Mouse (Mus musculus): ENCODE measurements around the gene Ube2r2. TPM values are rescaled to one million over a fixed set of nuclear protein-coding genes. Genes with fewer than 3 reads are reported as not detected.

Ube2r2 gene
- polyA plus RNA-seq, 1 experiment from 2014 or later = 115 TPM

- H3K27me3 ChIP-seq = no peaks in the 10 kb centered on the region
- ATAC-seq (no peak), DNase-seq (ENCODE audit: low read depth, low spot score) (no peak)
- POLR2A ChIA-PET = no interaction called here
- CTCF ChIA-PET = interaction anchor here (2.5 kb wide), 1 partner anchor 68 kb away, joined by 23 read pairs; no protein-coding TSS in a partner anchor
- no peak for TF ChIP-seq CTCF (IDR thresholded peaks at IDR 0.05)
- in situ Hi-C loops (cut with MboI; ENCODE audit: low pct_unique_long_range_greater_than_20kb) = no loop called here
Measured at GRCm38 (mm10) chr4:41118706-41119292, 16.7 kb upstream of the Ube2r2 start.

- ATAC-seq = peak; percentile 97
- CTCF ChIA-PET = interaction anchor here (1.1 to 1.8 kb wide), 3 partner anchors 21 to 99 kb away, joined by 3 to 5 read pairs (median 3); no protein-coding TSS in a partner anchor
- H3K27me3 ChIP-seq = no peaks in the 10 kb centered on the region
- no peak for TF ChIP-seq CTCF (IDR thresholded peaks at IDR 0.05)
- peak; percentile 96 for DNase-seq (ENCODE audit: low read depth, low spot score)
- in situ Hi-C loops (cut with MboI; ENCODE audit: low pct_unique_long_range_greater_than_20kb) = loop anchor here (5.0 kb wide), 2 partner anchors 72 to 352 kb away; no protein-coding TSS in a partner anchor
- POLR2A ChIA-PET = interaction anchor here (1.3 kb wide), 1 partner anchor 41 kb away, joined by 3 read pairs; no protein-coding TSS in a partner anchor
Measured at GRCm38 (mm10) chr4:41124180-41124951, 11.2 kb upstream of the Ube2r2 start, which contains the start of gene Nol6. Nol6 (minus strand) TSS chr4:41124455.

GRCm38 (mm10) chr4:41129406-41129805 is 6.1 kb upstream of the Ube2r2 start:
- CTCF ChIA-PET = interaction anchor here (0.8 to 4.8 kb wide), 9 partner anchors 15 to 95 kb away, joined by 3 to 32 read pairs (median 4); no protein-coding TSS in a partner anchor
- ATAC-seq = no peak
- H3K27me3 ChIP-seq = no peaks in the 10 kb centered on the region
- POLR2A ChIA-PET = no interaction called here
- DNase-seq (ENCODE audit: low read depth, low spot score) = no peak
- in situ Hi-C loops (cut with MboI; ENCODE audit: low pct_unique_long_range_greater_than_20kb) = loop anchor here (5.0 to 25.0 kb wide), 2 partner anchors 83 to 583 kb away; partner anchors contain the start of genes Dctn3 and Rpp25l
- TF ChIP-seq CTCF (IDR thresholded peaks at IDR 0.05) = peak; percentile 77

- ATAC-seq (no peak), DNase-seq (ENCODE audit: low read depth, low spot score) (no peak)
- ChIA-PET CTCF (interaction anchor here (0.8 to 4.8 kb wide), 9 partner anchors 15 to 95 kb away, joined by 3 to 32 read pairs (median 4); no protein-coding TSS in a partner anchor), POLR2A (no interaction called here)
- H3K27me3 ChIP-seq = no peaks in the 10 kb centered on the region
- no peak for TF ChIP-seq CTCF (IDR thresholded peaks at IDR 0.05)
- in situ Hi-C loops (cut with MboI; ENCODE audit: low pct_unique_long_range_greater_than_20kb) = loop anchor here (5.0 to 25.0 kb wide), 4 partner anchors 37 to 582 kb away; partner anchors contain the start of genes Dctn3 and Rpp25l
Measured at GRCm38 (mm10) chr4:41129836-41130235, 5.7 kb upstream of the Ube2r2 start.

GRCm38 (mm10) chr4:41132471-41132870 is 3.1 kb upstream of the Ube2r2 start:
- DNase-seq (ENCODE audit: low read depth, low spot score) (no peak), ATAC-seq (no peak)
- H3K27me3 ChIP-seq = no peaks in the 10 kb centered on the region
- POLR2A ChIA-PET = no interaction called here
- in situ Hi-C loops (cut with MboI; ENCODE audit: low pct_unique_long_range_greater_than_20kb) = loop anchor here (5.0 to 25.0 kb wide), 3 partner anchors 35 to 580 kb away; partner anchors contain the start of genes Dctn3 and Rpp25l
- CTCF ChIA-PET = interaction anchor here (4.8 kb wide), 1 partner anchor 33 kb away, joined by 32 read pairs; no protein-coding TSS in a partner anchor
- TF ChIP-seq CTCF (IDR thresholded peaks at IDR 0.05) = no peak

- no peaks in the 10 kb centered on the region for H3K27me3 ChIP-seq
- in situ Hi-C loops (cut with MboI; ENCODE audit: low pct_unique_long_range_greater_than_20kb) = loop anchor here (5.0 to 25.0 kb wide), 3 partner anchors 34 to 579 kb away; partner anchors contain the start of genes Dctn3 and Rpp25l
- CTCF ChIA-PET = interaction anchor here (0.8 kb wide), 1 partner anchor 22 kb away, joined by 3 read pairs; no protein-coding TSS in a partner anchor
- no peak for TF ChIP-seq CTCF (IDR thresholded peaks at IDR 0.05)
- no peak for DNase-seq (ENCODE audit: low read depth, low spot score)
- POLR2A ChIA-PET = interaction anchor here (0.6 to 1.2 kb wide), 2 partner anchors 22 to 50 kb away, joined by 3 read pairs; no protein-coding TSS in a partner anchor
- no peak for ATAC-seq
Measured at GRCm38 (mm10) chr4:41133529-41134291, 1.8 kb upstream of the Ube2r2 start.

- in situ Hi-C loops (cut with MboI; ENCODE audit: low pct_unique_long_range_greater_than_20kb) = loop anchor here (5.0 to 25.0 kb wide), 3 partner anchors 32 to 577 kb away; partner anchors contain the start of genes Dctn3 and Rpp25l
- no peak for TF ChIP-seq CTCF (IDR thresholded peaks at IDR 0.05)
- ChIA-PET POLR2A (interaction anchor here (0.6 to 1.2 kb wide), 2 partner anchors 19 to 49 kb away, joined by 3 read pairs; no protein-coding TSS in a partner anchor), CTCF (no interaction called here)
- H3K27me3 ChIP-seq = no peaks in the 10 kb centered on the region
- peak; percentile 15 for DNase-seq (ENCODE audit: low read depth, low spot score)
- ATAC-seq = peak; percentile 67
Measured at GRCm38 (mm10) chr4:41134935-41135710, 420 bp upstream of the Ube2r2 start.

GRCm38 (mm10) chr4:41136454-41136805 is 887 bp downstream of the Ube2r2 start:
- ChIA-PET CTCF (interaction anchor here (1.3 kb wide), 1 partner anchor 29 kb away, joined by 4 read pairs; no protein-coding TSS in a partner anchor), POLR2A (no interaction called here)
- no peak for TF ChIP-seq CTCF (IDR thresholded peaks at IDR 0.05)
- in situ Hi-C loops (cut with MboI; ENCODE audit: low pct_unique_long_range_greater_than_20kb) = loop anchor here (25.0 kb wide), 1 partner anchor 576 kb away; the partner anchor contains the start of genes Dctn3 and Rpp25l
- H3K27me3 ChIP-seq = no peaks in the 10 kb centered on the region
- DNase-seq (ENCODE audit: low read depth, low spot score) (no peak), ATAC-seq (peak; percentile 11)

- DNase-seq (ENCODE audit: low read depth, low spot score) (no peak), ATAC-seq (no peak)
- TF ChIP-seq CTCF (IDR thresholded peaks at IDR 0.05) = no peak
- ChIA-PET CTCF (interaction anchor here (1.3 kb wide), 1 partner anchor 29 kb away, joined by 4 read pairs; no protein-coding TSS in a partner anchor), POLR2A (no interaction called here)
- no peaks in the 10 kb centered on the region for H3K27me3 ChIP-seq
- in situ Hi-C loops (cut with MboI; ENCODE audit: low pct_unique_long_range_greater_than_20kb) = loop anchor here (25.0 kb wide), 1 partner anchor 575 kb away; the partner anchor contains the start of genes Dctn3 and Rpp25l
Measured at GRCm38 (mm10) chr4:41136811-41137210, 1.3 kb downstream of the Ube2r2 start.

All from Patski (cell line).